Mouse (Mus musculus) heart, adult 2 months (tissue): ENCODE measurements at regions not wholly inside any gene's neighbourhood (a gene's known extent, or its start where the extent isn't known, plus 50 kb on each side); places are given as distances from the start of the nearest gene placed in this dataset.

Experiments
- CTCF ChIP-seq: fragments of 200-600 bp; IDR thresholded peaks from 2 replicates; pipeline ENCODE4 v1.8.1; 2022; ENCODE audit warnings: antibody characterized with exemption, mild to moderate bottlenecking, moderate library complexity
- POLR2A ChIP-seq: fragments of 200-500 bp; IDR thresholded peaks from 2 replicates; pipeline ENCODE4 v1.6.1; 2011; ENCODE audit warnings: mild to moderate bottlenecking, low read depth, low read length, control low read depth; ENCODE audit not compliant: insufficient read depth

DNA sequence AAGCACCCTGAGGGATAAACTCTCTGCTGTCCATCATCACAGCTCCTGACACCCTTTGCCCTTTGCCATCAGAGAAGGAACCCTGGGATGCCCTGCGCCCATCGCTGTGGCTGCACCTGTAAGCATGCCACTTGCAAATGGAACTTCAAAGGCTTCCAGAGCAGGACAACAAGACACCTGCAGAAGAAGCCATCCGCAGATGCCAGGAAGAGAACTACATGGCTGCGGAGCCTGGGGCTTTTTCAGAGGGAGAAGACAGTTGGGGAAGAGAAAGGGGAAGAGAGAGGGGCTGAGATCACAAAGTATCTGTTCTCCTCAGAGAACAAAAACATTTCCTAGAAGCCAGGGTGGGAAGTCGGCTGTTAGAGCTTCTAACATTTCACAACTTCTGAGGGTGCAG is 365.2 kb upstream of the Runx1 start:
- TF ChIP-seq CTCF (no peak), POLR2A (no peak)
